In the genomic region with DNA sequence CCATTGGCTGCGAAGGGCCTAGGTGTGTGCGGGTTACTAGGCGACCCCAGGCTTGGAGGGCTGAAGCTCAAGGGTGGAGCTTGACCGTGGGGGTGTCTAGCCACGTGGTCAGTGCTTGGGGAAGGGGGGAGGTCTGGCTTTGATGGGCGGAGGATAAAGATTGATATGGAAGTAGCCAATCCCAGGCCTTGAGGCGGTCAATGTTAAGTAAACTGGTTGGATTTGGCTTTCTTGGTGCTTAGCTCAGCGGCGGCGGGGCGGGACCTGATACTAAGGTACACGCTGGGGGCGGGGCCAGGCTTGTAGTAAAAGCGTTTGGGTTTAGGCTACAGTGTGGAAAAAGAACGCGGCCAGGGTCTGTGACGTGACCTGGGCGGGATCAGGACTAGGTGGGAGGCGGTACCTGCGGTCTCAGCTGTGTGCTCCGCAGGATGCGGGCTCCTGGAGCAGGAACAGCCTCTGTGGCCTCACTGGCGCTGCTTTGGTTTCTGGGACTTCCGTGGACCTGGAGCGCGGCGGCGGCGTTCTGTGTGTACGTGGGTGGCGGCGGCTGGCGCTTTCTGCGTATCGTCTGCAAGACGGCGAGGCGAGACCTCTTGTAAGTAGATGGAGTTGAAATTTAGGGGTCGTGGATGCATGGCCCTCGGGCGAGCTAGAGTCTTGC, we compare ENCODE assay signal across 8 mouse cellular contexts. TPM values are rescaled to one million over a fixed set of nuclear protein-coding genes. Genes with fewer than 3 reads are reported as not detected.
A peak's percentile ranks its signal among the peaks of the same experiment; 100 is the strongest.
DNase-seq lines count a peak whose midpoint lies in the region; ATAC-seq and TF ChIP-seq lines count a peak whose summit lies in the region.

No protein-coding gene starts in this region.

- no peaks in the 10 kb centered on the region for H3K36me3 ChIP-seq in CH12.LX (replicated peaks in 1 of 2; ENCODE audit: control insufficient read depth in 1 of 2, insufficient read depth in 1 of 2, low read length in 1 of 2)
- no peaks in the 10 kb centered on the region for H3K36me3 ChIP-seq in forebrain, embryonic 15.5 days
- no peaks in the 10 kb centered on the region for H3K36me3 ChIP-seq in liver, postnatal 0 days (replicated peaks; ENCODE audit: insufficient read depth, low read length)
- H3K36me3 ChIP-seq in neural tube, embryonic 14.5 days (ENCODE audit: control insufficient read depth, insufficient read depth, low read length), result no peaks in the 10 kb centered on the region
- H3K36me3 ChIP-seq in testis, adult 2 months (ENCODE audit: control insufficient read depth, insufficient read depth, low read length), result no peaks in the 10 kb centered on the region

- peak; percentile 92 for ATAC-seq in forebrain, embryonic 15.5 days (replicated peaks)
- ATAC-seq in liver, postnatal 0 days, result peak; percentile 84
- peak; percentile 87 for ATAC-seq in neural tube, embryonic 14.5 days (ENCODE audit: low read depth)

- dilution Hi-C loops in CH12.LX (cut with MboI; ENCODE audit: extremely low pct_ligation_motif_present, extremely low pct_unique_long_range_greater_than_20kb, low sequenced_read_pairs), result no loop called here

- H3K79me2 ChIP-seq in CH12.LX (replicated peaks; ENCODE audit: control insufficient read depth, extremely low read depth, insufficient read depth, poor library complexity, severe bottlenecking), result no peaks in the 10 kb centered on the region

- intact Hi-C loops in heart, postnatal 25 days (cut with DNase I), result no loop called here

- TF ChIP-seq EP300 in CH12.LX (IDR thresholded peaks at IDR 0.05; ENCODE audit: low read length), result no peak
- peak; percentile 48; the same call in 1 of the 2 replicates for TF ChIP-seq EP300 in liver, postnatal 0 days (IDR thresholded peaks at IDR 0.05; ENCODE audit: low read depth)

- no peak overlapping the region for H3K27ac ChIP-seq in CH12.LX (ENCODE audit: insufficient read depth, low read depth)
- H3K27ac ChIP-seq in forebrain, embryonic 15.5 days (replicated peaks), result peak overlapping the region; percentile 86
- H3K27ac ChIP-seq in liver, postnatal 0 days (ENCODE audit: low read depth), result peak overlapping the region; percentile 57
- peak overlapping the region; percentile 83 for H3K27ac ChIP-seq in neural tube, embryonic 14.5 days (ENCODE audit: low read depth, low read length)
- peak overlapping the region; percentile 94 for H3K27ac ChIP-seq in testis, adult 2 months (ENCODE audit: control insufficient read depth, insufficient read depth, low read depth, low read length)

- H3K4me2 ChIP-seq in CH12.LX (ENCODE audit: insufficient read depth, low read depth, poor library complexity, severe bottlenecking), result peak overlapping the region; percentile 52
- H3K4me2 ChIP-seq in forebrain, embryonic 15.5 days (replicated peaks), result peak overlapping the region; percentile 49
- peak overlapping the region; percentile 81 for H3K4me2 ChIP-seq in liver, postnatal 0 days (ENCODE audit: low read depth, low read length)
- H3K4me2 ChIP-seq in neural tube, embryonic 14.5 days (ENCODE audit: low read depth, low read length), result peak overlapping the region; percentile 93

- peaks cover 1% of the 10 kb centered on the region for H3K9me3 ChIP-seq in CH12.LX (replicated peaks; ENCODE audit: low read length)
- no peaks in the 10 kb centered on the region for H3K9me3 ChIP-seq in forebrain, embryonic 15.5 days
- H3K9me3 ChIP-seq in liver, postnatal 0 days (ENCODE audit: low read length), result no peaks in the 10 kb centered on the region
- H3K9me3 ChIP-seq in neural tube, embryonic 14.5 days (ENCODE audit: control insufficient read depth, low read length), result no peaks in the 10 kb centered on the region

- peak; percentile 82 for DNase-seq in CH12.LX (ENCODE audit: extremely low read depth)
- DNase-seq in c-Kit-positive CD71-positive TER-119-positive erythroid progenitor cells, embryonic 14.5 days (ENCODE audit: low spot score), result peak; percentile 65
- DNase-seq in heart, postnatal 25 days (ENCODE audit: low spot score), result peak; percentile 80
- peak; percentile 97 for DNase-seq in layer of hippocampus, adult 11-12 months (ENCODE audit: low spot score)
- peak; percentile 90 for DNase-seq in liver, postnatal 0 days

- H3K4me1 ChIP-seq in CH12.LX (ENCODE audit: control insufficient read depth in 1 of 2, insufficient read depth in 2 of 2), result peaks cover 10 to 13% of the 10 kb centered on the region in 2 experiments
- H3K4me1 ChIP-seq in forebrain, embryonic 15.5 days, result peaks cover 46% of the 10 kb centered on the region
- H3K4me1 ChIP-seq in liver, postnatal 0 days (ENCODE audit: insufficient read depth), result peaks cover 27% of the 10 kb centered on the region
- peaks cover 17% of the 10 kb centered on the region for H3K4me1 ChIP-seq in neural tube, embryonic 14.5 days (ENCODE audit: control insufficient read depth, insufficient read depth, low read length)
- H3K4me1 ChIP-seq in testis, adult 2 months (ENCODE audit: control insufficient read depth, insufficient read depth, low read length), result peaks cover 27% of the 10 kb centered on the region

- in situ Hi-C loops in CH12.LX (cut with MboI; ENCODE audit: low pct_ligation_motif_present, low pct_unique_long_range_greater_than_20kb, low sequenced_read_pairs), result no loop called here

- H3K27me3 ChIP-seq in CH12.LX (replicated peaks), result peaks cover 3% of the 10 kb centered on the region
- H3K27me3 ChIP-seq in forebrain, embryonic 15.5 days, result no peaks in the 10 kb centered on the region
- peaks cover 3% of the 10 kb centered on the region; the same call in 1 of the 2 replicates for H3K27me3 ChIP-seq in liver, postnatal 0 days (ENCODE audit: insufficient read depth, low read length)
- no peaks in the 10 kb centered on the region for H3K27me3 ChIP-seq in neural tube, embryonic 14.5 days (ENCODE audit: control insufficient read depth, insufficient read depth, low read length)
- no peaks in the 10 kb centered on the region for H3K27me3 ChIP-seq in testis, adult 2 months (ENCODE audit: control insufficient read depth, insufficient read depth, low read length)

- WGBS in forebrain, embryonic 15.5 days, result under 1% methylated on average over 41 of the region's 41 CpGs
- 1% methylated on average over 41 of the region's 41 CpGs for whole genome bisulfite sequencing in liver, postnatal 0 days (ENCODE audit: insufficient replicate concordance)
- under 1% methylated on average over 41 of the region's 41 CpGs for WGBS in neural tube, embryonic 14.5 days

- H3K4me3 ChIP-seq in CH12.LX (replicated peaks in 1 of 3; ENCODE audit: low read depth in 2 of 3, low read length in 2 of 3, poor library complexity in 1 of 3), result peak overlapping the region; percentile 46 to 56 (median 55)
- H3K4me3 ChIP-seq in forebrain, embryonic 15.5 days, result peak overlapping the region; percentile 61
- peak overlapping the region; percentile 57 for H3K4me3 ChIP-seq in liver, postnatal 0 days (ENCODE audit: low read depth, low read length)
- peak overlapping the region; percentile 62 for H3K4me3 ChIP-seq in neural tube, embryonic 14.5 days (ENCODE audit: low read depth, low read length)
- H3K4me3 ChIP-seq in testis, adult 2 months (ENCODE audit: control insufficient read depth, low read depth, low read length), result peak overlapping the region; percentile 98

- peak; percentile 45; the same call in 1 of the 2 replicates for TF ChIP-seq POLR2A in CH12.LX (IDR thresholded peaks at IDR 0.05; ENCODE audit: low read depth, low read length)
- peak; percentile 36; the same call in 1 of the 2 replicates for TF ChIP-seq POLR2A in testis, adult 2 months (IDR thresholded peaks at IDR 0.05; ENCODE audit: control insufficient read depth, low read depth, low read length)

- TF ChIP-seq RAD21 in CH12.LX (IDR thresholded peaks at IDR 0.05; ENCODE audit: low read depth, low read length), result no peak

- no peak for TF ChIP-seq CTCF in CH12.LX (conservative IDR thresholded peaks at IDR 0.05 in 1 of 2, IDR thresholded peaks at IDR 0.05 in 1 of 2; ENCODE audit: low read depth in 2 of 2, low read length in 2 of 2)
- no peak for TF ChIP-seq CTCF in liver, postnatal 0 days (IDR thresholded peaks at IDR 0.05; ENCODE audit: low read depth)
- TF ChIP-seq CTCF in testis, adult 2 months (IDR thresholded peaks at IDR 0.05; ENCODE audit: control insufficient read depth, insufficient read depth, insufficient replicate concordance, low read depth, low read length), result no peak

- H3K9ac ChIP-seq in CH12.LX (ENCODE audit: insufficient read depth, low read depth), result peak overlapping the region; percentile 10
- peak overlapping the region; percentile 67 for H3K9ac ChIP-seq in forebrain, embryonic 15.5 days (replicated peaks)
- H3K9ac ChIP-seq in liver, postnatal 0 days (replicated peaks), result peak overlapping the region; percentile 19
- peak overlapping the region; percentile 68 for H3K9ac ChIP-seq in neural tube, embryonic 14.5 days (replicated peaks; ENCODE audit: low read depth, low read length)

RNA-seq across cellular contexts. Expression of a gene that starts 1.7 kb away (rescaled TPM):
- 2.7 and 4.0 TPM in 2 replicates for total RNA-seq in CH12.LX (2012; rRNA removed)
- 1.8 and 2.3 TPM in 2 replicates for total RNA-seq in CH12.LX (2014; rRNA removed)
- 2.3 and 2.4 TPM in 2 replicates for polyA plus RNA-seq in CH12.LX (2012; ENCODE audit: insufficient read length, low read depth)
- polyA plus RNA-seq in forebrain, embryonic 15.5 days (2015; fragmentation: Nextera tagmentation; extraction: Ambion mirVana), result 68.5 and 71.8 TPM in 2 replicates
- total RNA-seq in heart, postnatal 25 days (2021), result 100 to 1,000 TPM; 140 to 143 TPM
- 6.0 and 6.8 TPM in 2 replicates for polyA plus RNA-seq in liver, postnatal 0 days (2015; fragmentation: Nextera tagmentation; extraction: Ambion mirVana)
- polyA plus RNA-seq in neural tube, embryonic 14.5 days (2014; fragmentation: Nextera tagmentation; extraction: Ambion mirVana), result 61.0 and 70.0 TPM in 2 replicates
- 72.5 and 82.1 TPM in 2 replicates for polyA plus RNA-seq in testis, adult 2 months (2012; rRNA removed)

RNA-seq across cellular contexts. Expression of a gene that starts 4.0 kb away (rescaled TPM):
- total RNA-seq in CH12.LX (2012; rRNA removed) (0.04 TPM in 1 of 2 replicates, not detected in the other), CH12.LX (2014; rRNA removed) (not detected in 2 replicates)
- polyA plus RNA-seq in CH12.LX (2012; ENCODE audit: insufficient read length, low read depth), result 0.08 TPM in 1 of 2 replicates, not detected in the other
- not detected in 2 replicates for polyA plus RNA-seq in forebrain, embryonic 15.5 days (2015; fragmentation: Nextera tagmentation; extraction: Ambion mirVana)
- total RNA-seq in heart, postnatal 25 days (2021), result under 1 TPM; 0.14 to 0.31 TPM
- polyA plus RNA-seq in liver, postnatal 0 days (2015; fragmentation: Nextera tagmentation; extraction: Ambion mirVana), result 0.08 TPM in 1 of 2 replicates, not detected in the other
- not detected in 2 replicates for polyA plus RNA-seq in neural tube, embryonic 14.5 days (2014; fragmentation: Nextera tagmentation; extraction: Ambion mirVana)
- polyA plus RNA-seq in testis, adult 2 months (2012; rRNA removed), result 0.29 and 0.47 TPM in 2 replicates

RNA-seq across cellular contexts. Expression of a gene that starts 11.8 kb away (rescaled TPM):
- 0.21 and 0.51 TPM in 2 replicates for total RNA-seq in CH12.LX (2012; rRNA removed)
- total RNA-seq in CH12.LX (2014; rRNA removed), result not detected in 2 replicates
- not detected in 2 replicates for polyA plus RNA-seq in CH12.LX (2012; ENCODE audit: insufficient read length, low read depth)
- polyA plus RNA-seq in forebrain, embryonic 15.5 days (2015; fragmentation: Nextera tagmentation; extraction: Ambion mirVana), result 0.11 and 0.20 TPM in 2 replicates
- under 1 TPM; 0.31 to 0.36 TPM for total RNA-seq in heart, postnatal 25 days (2021)
- 0.62 and 0.66 TPM in 2 replicates for polyA plus RNA-seq in liver, postnatal 0 days (2015; fragmentation: Nextera tagmentation; extraction: Ambion mirVana)
- not detected in 2 replicates for polyA plus RNA-seq in neural tube, embryonic 14.5 days (2014; fragmentation: Nextera tagmentation; extraction: Ambion mirVana)
- 0.86 and 0.88 TPM in 2 replicates for polyA plus RNA-seq in testis, adult 2 months (2012; rRNA removed)

RNA-seq across cellular contexts. Expression of a gene that starts 21.6 kb away (rescaled TPM):
- total RNA-seq in CH12.LX (2012; rRNA removed) (183 and 215 TPM in 2 replicates), CH12.LX (2014; rRNA removed) (94.2 and 118 TPM in 2 replicates)
- 72.5 and 74.9 TPM in 2 replicates for polyA plus RNA-seq in CH12.LX (2012; ENCODE audit: insufficient read length, low read depth)
- 191 TPM in 2 replicates for polyA plus RNA-seq in forebrain, embryonic 15.5 days (2015; fragmentation: Nextera tagmentation; extraction: Ambion mirVana)
- 10 to 100 TPM; 68.1 to 75.9 TPM for total RNA-seq in heart, postnatal 25 days (2021)
- 153 and 158 TPM in 2 replicates for polyA plus RNA-seq in liver, postnatal 0 days (2015; fragmentation: Nextera tagmentation; extraction: Ambion mirVana)
- polyA plus RNA-seq in neural tube, embryonic 14.5 days (2014; fragmentation: Nextera tagmentation; extraction: Ambion mirVana), result 239 and 259 TPM in 2 replicates
- polyA plus RNA-seq in testis, adult 2 months (2012; rRNA removed), result 88.4 and 93.6 TPM in 2 replicates

RNA-seq across cellular contexts. Expression of a gene that starts 27.0 kb away (rescaled TPM):
- 95.2 and 136 TPM in 2 replicates for total RNA-seq in CH12.LX (2012; rRNA removed)
- 86.3 and 89.2 TPM in 2 replicates for total RNA-seq in CH12.LX (2014; rRNA removed)
- 92.8 and 98.6 TPM in 2 replicates for polyA plus RNA-seq in CH12.LX (2012; ENCODE audit: insufficient read length, low read depth)
- 4.9 and 5.5 TPM in 2 replicates for polyA plus RNA-seq in forebrain, embryonic 15.5 days (2015; fragmentation: Nextera tagmentation; extraction: Ambion mirVana)
- 1 to 10 TPM in 1 of 2 experiments, under 1 TPM in 1; 0.81 to 1.5 TPM for total RNA-seq in heart, postnatal 25 days (2021)
- 9.2 and 11.2 TPM in 2 replicates for polyA plus RNA-seq in liver, postnatal 0 days (2015; fragmentation: Nextera tagmentation; extraction: Ambion mirVana)
- 7.5 and 9.3 TPM in 2 replicates for polyA plus RNA-seq in neural tube, embryonic 14.5 days (2014; fragmentation: Nextera tagmentation; extraction: Ambion mirVana)
- polyA plus RNA-seq in testis, adult 2 months (2012; rRNA removed), result 2.2 and 3.9 TPM in 2 replicates

Comparison
In these comparisons a context has a peak if more than half of its experiments do, and no peak if none do; other contexts are left out.
1. H3K9ac ChIP-seq: peak in every context shown above with its lines; median percentile 68 in neural tube, embryonic 14.5 days; 67 in forebrain, embryonic 15.5 days; 19 in liver, postnatal 0 days; 10 in CH12.LX.